Mouse (Mus musculus): ENCODE measurements around the gene Tmem108. TPM values are rescaled to one million over a fixed set of nuclear protein-coding genes. Genes with fewer than 3 reads are reported as not detected.

Gene Tmem108
- polyA plus RNA-seq, 1 experiment from 2014 or later, result 5.5 TPM

- no peaks in the 10 kb centered on the region for H3K9me3 ChIP-seq (replicated peaks; ENCODE audit: low read length)
- H3K27ac ChIP-seq, result no peak within 1 kb of the TSS
- no peak for TF ChIP-seq CTCF (IDR thresholded peaks at IDR 0.05; ENCODE audit: low read depth)
- no peaks in the 10 kb centered on the region for H3K27me3 ChIP-seq (ENCODE audit: insufficient read depth, low read length)
- H3K36me3 ChIP-seq (ENCODE audit: insufficient read depth, low read length), result no peaks in the 10 kb centered on the region
- 0 out of 2 replicates have a peak, but pooled peaks cover 6% of the 10 kb centered on the region for H3K4me1 ChIP-seq (replicated peaks; ENCODE audit: insufficient read depth, low read length)
- 78% methylated on average over 9 of the region's 9 CpGs for WGBS
- ATAC-seq (replicated peaks; ENCODE audit: low FRiP score, low read depth) (no peak), DNase-seq (ENCODE audit: low spot score) (no peak)
- H3K4me2 ChIP-seq (ENCODE audit: low read length), result no peak within 1 kb of the TSS
- no peak within 1 kb of the TSS for H3K4me3 ChIP-seq (replicated peaks; ENCODE audit: low read depth, low read length)
- H3K9ac ChIP-seq (ENCODE audit: low read depth, low read length), result no peak within 1 kb of the TSS
Observed at GRCm38 (mm10) chr9:103480044-103480576, 281.5 kb downstream of the Tmem108 start, which contains the start of gene Bfsp2. TSS of gene Bfsp2 (minus strand) at chr9:103480420.

- Histone ChIP-seq H3K36me3 (ENCODE audit: insufficient read depth, low read length) (no peaks in the 10 kb centered on the region), H3K4me1 (replicated peaks; ENCODE audit: insufficient read depth, low read length) (0 out of 2 replicates have a peak, but pooled peaks cover 2% of the 10 kb centered on the region), H3K4me2 (ENCODE audit: low read length) (no peak overlapping the region), H3K4me3 (replicated peaks; ENCODE audit: low read depth, low read length) (no peak overlapping the region), H3K27ac (no peak overlapping the region), H3K27me3 (ENCODE audit: insufficient read depth, low read length) (no peaks in the 10 kb centered on the region), H3K9me3 (replicated peaks; ENCODE audit: low read length) (no peaks in the 10 kb centered on the region), H3K9ac (ENCODE audit: low read depth, low read length) (no peak overlapping the region)
- no peak for TF ChIP-seq CTCF (IDR thresholded peaks at IDR 0.05; ENCODE audit: low read depth)
- DNase-seq (ENCODE audit: low spot score), result no peak
- 80% methylated on average over 6 of the region's 6 CpGs for WGBS
- 0 out of 2 replicates have a peak, but pooled peaks have one; percentile 29 for ATAC-seq (replicated peaks; ENCODE audit: low FRiP score, low read depth)
Observed at GRCm38 (mm10) chr9:103475414-103475813, 286.2 kb downstream of the Tmem108 start.

GRCm38 (mm10) chr9:103473915-103474688, 287.5 kb downstream of the Tmem108 start:
- 0 out of 2 replicates have a peak, but pooled peaks cover 2% of the 10 kb centered on the region for H3K4me1 ChIP-seq (replicated peaks; ENCODE audit: insufficient read depth, low read length)
- no peak for ATAC-seq (replicated peaks; ENCODE audit: low FRiP score, low read depth)
- H3K27ac ChIP-seq, result no peak overlapping the region
- no peak overlapping the region for H3K4me3 ChIP-seq (replicated peaks; ENCODE audit: low read depth, low read length)
- H3K4me2 ChIP-seq (ENCODE audit: low read length), result 0 out of 2 replicates have a peak overlapping the region, but pooled peaks have one; percentile 4
- 25% methylated on average over 13 of the region's 13 CpGs for WGBS
- DNase-seq (ENCODE audit: low spot score), result peak; percentile 34
- H3K36me3 ChIP-seq (ENCODE audit: insufficient read depth, low read length), result no peaks in the 10 kb centered on the region
- H3K9ac ChIP-seq (ENCODE audit: low read depth, low read length), result no peak overlapping the region
- no peaks in the 10 kb centered on the region for H3K9me3 ChIP-seq (replicated peaks; ENCODE audit: low read length)
- H3K27me3 ChIP-seq (ENCODE audit: insufficient read depth, low read length), result no peaks in the 10 kb centered on the region
- no peak for TF ChIP-seq CTCF (IDR thresholded peaks at IDR 0.05; ENCODE audit: low read depth)

GRCm38 (mm10) chr9:103471784-103472183, 289.9 kb downstream of the Tmem108 start:
- ATAC-seq (replicated peaks; ENCODE audit: low FRiP score, low read depth), result no peak
- 17% methylated on average over 11 of the region's 11 CpGs for WGBS

GRCm38 (mm10) chr9:103469516-103469915, 292.1 kb downstream of the Tmem108 start:
- Histone ChIP-seq H3K27me3 (ENCODE audit: insufficient read depth, low read length) (no peaks in the 10 kb centered on the region), H3K9ac (ENCODE audit: low read depth, low read length) (no peak overlapping the region), H3K4me1 (replicated peaks; ENCODE audit: insufficient read depth, low read length) (0 out of 2 replicates have a peak, but pooled peaks cover 2% of the 10 kb centered on the region), H3K4me2 (ENCODE audit: low read length) (no peak overlapping the region), H3K9me3 (replicated peaks; ENCODE audit: low read length) (no peaks in the 10 kb centered on the region), H3K4me3 (replicated peaks; ENCODE audit: low read depth, low read length) (no peak overlapping the region), H3K27ac (no peak overlapping the region), H3K36me3 (ENCODE audit: insufficient read depth, low read length) (no peaks in the 10 kb centered on the region)
- DNase-seq (ENCODE audit: low spot score) (no peak), ATAC-seq (replicated peaks; ENCODE audit: low FRiP score, low read depth) (no peak)
- 69% methylated on average over 5 of the region's 5 CpGs for WGBS
- peak; percentile 63 for TF ChIP-seq CTCF (IDR thresholded peaks at IDR 0.05; ENCODE audit: low read depth)

More at GRCm38 (mm10) chr9:103471784-103472183, 289.9 kb downstream of the Tmem108 start:
- Histone ChIP-seq H3K27ac (no peak overlapping the region), H3K9ac (ENCODE audit: low read depth, low read length) (no peak overlapping the region), H3K4me3 (replicated peaks; ENCODE audit: low read depth, low read length) (no peak overlapping the region), H3K36me3 (ENCODE audit: insufficient read depth, low read length) (no peaks in the 10 kb centered on the region), H3K9me3 (replicated peaks; ENCODE audit: low read length) (no peaks in the 10 kb centered on the region), H3K27me3 (ENCODE audit: insufficient read depth, low read length) (no peaks in the 10 kb centered on the region), H3K4me1 (replicated peaks; ENCODE audit: insufficient read depth, low read length) (0 out of 2 replicates have a peak, but pooled peaks cover 2% of the 10 kb centered on the region), H3K4me2 (ENCODE audit: low read length) (peak overlapping the region; percentile 4; the same call in 1 of the 2 replicates)
- TF ChIP-seq CTCF (IDR thresholded peaks at IDR 0.05; ENCODE audit: low read depth), result no peak
- DNase-seq (ENCODE audit: low spot score), result no peak

- H3K27me3 ChIP-seq (ENCODE audit: insufficient read depth, low read length), result no peaks in the 10 kb centered on the region
- H3K4me3 ChIP-seq (replicated peaks; ENCODE audit: low read depth, low read length), result no peak overlapping the region
- DNase-seq (ENCODE audit: low spot score) (no peak), ATAC-seq (replicated peaks; ENCODE audit: low FRiP score, low read depth) (no peak)
- no peak overlapping the region for H3K27ac ChIP-seq
- no peaks in the 10 kb centered on the region for H3K9me3 ChIP-seq (replicated peaks; ENCODE audit: low read length)
- no peak for TF ChIP-seq CTCF (IDR thresholded peaks at IDR 0.05; ENCODE audit: low read depth)
- no peaks in the 10 kb centered on the region for H3K4me1 ChIP-seq (replicated peaks; ENCODE audit: insufficient read depth, low read length)
- no peak overlapping the region for H3K4me2 ChIP-seq (ENCODE audit: low read length)
- no peaks in the 10 kb centered on the region for H3K36me3 ChIP-seq (ENCODE audit: insufficient read depth, low read length)
- 79% methylated on average over 7 of the region's 7 CpGs for WGBS
- no peak overlapping the region for H3K9ac ChIP-seq (ENCODE audit: low read depth, low read length)
Observed at GRCm38 (mm10) chr9:103468911-103469310, 292.7 kb downstream of the Tmem108 start.

Measured in kidney, postnatal 0 days (tissue).